Mouse (Mus musculus) thymus, adult 18-20 months (tissue): ENCODE measurements around the gene Fam111a.
A peak's percentile ranks its signal among the peaks of the same experiment; 100 is the strongest.

Experiments used
- DNase-seq, 2 experiments: peaks; one replicate each; pipeline ENCODE4 v3.0.0; 2022; ENCODE audit warnings: mixed read lengths in 2 of 2

Gene Fam111a

DNA sequence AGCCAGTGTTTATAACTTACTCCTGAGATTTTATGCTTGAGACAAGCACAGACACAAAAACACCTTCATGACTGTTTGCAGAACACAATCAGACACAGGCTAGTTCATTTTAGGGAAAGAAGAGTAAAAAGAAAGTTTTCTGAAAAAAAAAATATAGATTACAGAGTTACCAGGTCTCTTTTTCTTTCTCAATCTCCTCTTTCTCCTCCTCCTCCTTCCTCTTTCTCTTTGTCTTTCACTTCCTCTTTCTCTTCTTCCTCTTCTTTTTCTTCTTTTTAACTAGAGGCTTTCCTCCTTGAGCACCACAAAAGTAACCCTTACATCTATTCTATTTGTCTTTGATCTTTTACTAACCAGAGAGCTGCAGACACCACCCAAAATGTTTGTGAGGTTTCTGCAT lies 18.7 kb downstream of the Fam111a start:
- DNase-seq: no peak

- DNase-seq: no peak
Measured at GRCm38 (mm10) chr19:12567011-12567410, 21.5 kb downstream of the Fam111a start.

DNA sequence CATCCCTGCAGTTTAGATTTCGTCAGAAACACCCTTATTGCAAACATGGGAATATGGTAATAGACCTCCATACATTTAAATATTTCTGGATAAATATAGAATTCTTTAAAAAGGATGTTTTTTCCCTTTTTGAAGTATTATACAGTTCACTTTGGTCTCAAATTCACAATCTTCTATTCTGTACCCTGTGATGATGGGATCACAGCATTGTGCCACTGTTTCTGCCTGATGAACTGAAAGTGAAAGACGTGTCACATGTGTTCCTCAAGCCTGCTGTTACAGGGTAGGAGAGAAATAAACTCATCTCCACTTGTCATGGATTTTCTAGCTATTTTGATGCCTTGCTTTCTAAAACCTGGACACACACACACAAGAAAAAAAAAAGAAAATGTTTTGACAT lies 25.3 kb downstream of the Fam111a start:
- no peak for DNase-seq

- no peak for DNase-seq
Measured at GRCm38 (mm10) chr19:12571687-12572086, 26.1 kb downstream of the Fam111a start.

GRCm38 (mm10) chr19:12572614-12573265 lies 27.2 kb downstream of the Fam111a start:
- no peak for DNase-seq

- DNase-seq: peak; percentile 67 to 80
Measured at GRCm38 (mm10) chr19:12573266-12574011, 27.9 kb downstream of the Fam111a start.

DNA sequence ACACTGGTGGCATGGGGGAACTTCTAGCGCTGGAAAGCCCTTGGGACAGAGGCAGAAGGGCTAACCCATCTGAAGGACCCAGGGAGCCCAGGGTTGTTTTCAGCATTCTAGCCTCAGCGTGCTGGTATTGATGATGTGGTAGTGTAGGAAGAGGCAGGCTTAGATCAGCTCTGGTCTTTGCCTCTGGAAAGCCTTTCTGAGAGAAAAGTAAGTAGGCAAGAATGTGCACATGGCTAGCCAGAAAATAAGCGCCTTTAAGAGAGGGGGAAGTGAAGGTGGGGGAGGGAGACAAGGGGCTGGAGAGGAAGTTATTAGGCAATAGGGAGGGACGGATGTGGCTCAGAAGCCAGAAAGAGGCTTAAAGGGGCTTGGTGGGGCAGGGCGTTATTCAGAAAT lies 28.5 kb downstream of the Fam111a start:
- DNase-seq: peak in 1 of 2 experiments; percentile 7

DNA sequence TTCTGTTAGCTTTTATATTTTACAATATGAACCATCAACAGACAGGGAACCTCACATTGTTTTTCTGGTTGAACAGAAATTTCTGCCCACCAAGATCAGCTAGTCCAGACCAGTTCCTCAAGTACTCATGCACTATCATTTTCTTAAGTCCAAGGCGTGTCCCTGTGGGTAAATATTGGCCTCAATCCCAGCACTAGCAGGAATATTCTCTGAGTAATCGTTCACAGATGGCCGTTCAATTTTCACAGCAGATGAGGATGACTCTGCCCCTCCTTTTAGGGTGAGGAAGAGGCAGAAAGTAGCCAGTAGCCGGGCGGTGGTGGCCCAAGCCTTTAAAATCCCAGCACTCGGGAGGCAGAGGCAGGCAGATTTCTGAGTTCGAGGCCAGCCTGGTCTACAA lies 29.6 kb downstream of the Fam111a start:
- no peak for DNase-seq

GRCm38 (mm10) chr19:12575514-12575913 lies 30.0 kb downstream of the Fam111a start:
- DNase-seq: no peak

GRCm38 (mm10) chr19:12576639-12577038 lies 31.1 kb downstream of the Fam111a start:
- no peak for DNase-seq

DNA sequence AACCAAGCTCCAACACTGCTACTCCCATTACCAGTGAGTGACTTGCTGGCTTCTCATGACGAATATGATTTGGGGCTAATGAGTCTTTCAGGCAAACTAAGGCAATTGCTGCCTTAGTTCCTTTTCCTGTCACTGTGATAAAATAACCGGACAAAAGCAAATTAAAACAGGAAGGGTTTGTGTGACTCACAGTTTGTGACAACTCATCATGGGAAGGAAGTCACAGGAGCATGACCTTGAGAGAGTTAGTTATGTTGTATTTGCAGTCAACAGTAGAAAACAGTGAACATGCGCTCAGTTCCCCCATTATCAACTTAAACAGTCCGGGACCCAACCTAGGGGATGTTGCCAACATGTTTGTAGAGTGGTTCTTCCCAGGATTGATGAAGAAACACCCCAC lies 39.8 kb downstream of the Fam111a start:
- no peak for DNase-seq

DNA sequence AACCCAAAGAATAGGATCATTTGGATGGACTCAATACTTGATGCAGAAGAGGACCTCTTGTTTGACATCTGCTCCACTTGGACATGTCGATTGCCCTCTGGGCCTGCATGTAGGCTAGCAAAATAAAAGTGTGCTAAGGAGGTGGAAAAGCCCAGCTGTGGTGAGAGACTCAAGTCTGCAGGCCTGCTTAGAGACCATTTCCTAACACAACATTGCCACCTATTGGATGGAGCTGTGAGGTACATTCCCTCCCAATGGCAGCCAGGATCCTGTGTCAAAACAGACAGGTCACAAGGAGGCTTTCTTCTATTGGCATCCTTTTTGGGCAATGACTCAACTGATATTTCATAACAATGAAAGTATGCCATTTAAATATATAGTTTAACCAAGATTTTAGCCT lies 46.4 kb downstream of the Fam111a start:
- peak; percentile 28 to 62 for DNase-seq

- no peak for DNase-seq
Measured at GRCm38 (mm10) chr19:12595135-12595529, 49.6 kb downstream of the Fam111a start.

DNA sequence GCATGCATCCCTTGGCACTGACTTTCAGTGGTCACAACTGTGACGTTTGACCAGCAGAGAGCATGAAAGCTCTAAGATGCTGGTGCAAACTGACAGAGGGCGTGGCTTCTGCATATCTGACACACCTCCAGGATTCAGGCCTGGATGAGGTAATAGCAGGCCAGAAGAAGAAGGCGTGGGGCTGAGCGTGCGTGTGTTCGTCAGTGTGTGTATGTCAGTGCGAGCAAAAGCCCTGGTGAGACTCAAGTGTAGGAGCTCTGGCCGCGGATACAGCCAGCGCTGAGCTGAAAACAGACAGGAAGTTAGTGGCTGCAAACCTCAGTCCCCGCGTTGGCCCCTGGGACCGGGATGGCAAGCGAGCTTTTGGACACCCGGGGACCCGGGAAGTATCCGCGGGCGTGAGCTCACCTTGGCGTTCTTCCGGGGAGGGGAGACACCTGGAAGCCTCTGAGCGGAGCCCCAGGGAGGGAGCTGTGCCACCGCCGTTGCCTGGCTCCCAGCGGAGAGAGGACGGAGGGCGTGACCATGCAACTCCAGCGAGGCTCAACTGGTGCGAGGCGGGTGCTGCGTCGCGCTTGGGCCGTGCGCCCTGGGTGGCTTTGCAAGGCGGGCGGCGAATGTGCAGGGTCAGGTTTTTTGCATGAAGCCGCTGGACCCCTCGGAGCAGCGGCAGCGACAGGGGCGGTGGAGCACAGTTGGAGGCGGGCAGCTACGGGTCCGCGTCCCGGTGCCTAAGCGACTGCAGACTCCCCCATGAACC lies 50.2 kb downstream of the Fam111a start:
- DNase-seq: peak; percentile 19 to 27

GRCm38 (mm10) chr19:12596290-12597072 lies 50.9 kb downstream of the Fam111a start:
- DNase-seq: no peak

DNA sequence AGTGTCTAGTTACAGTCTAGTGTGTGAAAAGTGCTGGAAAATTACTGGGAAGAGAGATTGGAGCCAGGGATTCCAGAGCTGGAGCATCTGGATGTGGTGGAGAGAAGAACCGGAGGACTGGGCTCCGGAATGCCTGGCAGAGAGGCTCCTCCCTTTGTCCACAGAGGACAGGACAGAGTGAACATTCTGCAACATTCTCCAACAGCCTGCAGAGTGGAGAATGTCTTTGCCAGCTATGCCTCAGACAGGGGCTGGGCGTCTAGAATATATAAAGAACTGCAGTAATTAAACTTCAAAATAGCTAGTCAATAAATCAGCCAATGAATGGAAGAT lies 51.5 kb downstream of the Fam111a start:
- no peak for DNase-seq

GRCm38 (mm10) chr19:12598674-12599073 lies 53.1 kb downstream of the Fam111a start:
- DNase-seq: no peak

- no peak for DNase-seq
Measured at GRCm38 (mm10) chr19:12599674-12600073, 54.1 kb downstream of the Fam111a start, which contains the start of gene Gm4952. Gm4952 (plus strand) TSS chr19:12599974.

- DNase-seq: no peak
Measured at GRCm38 (mm10) chr19:12600684-12601480, 55.3 kb downstream of the Fam111a start.

DNA sequence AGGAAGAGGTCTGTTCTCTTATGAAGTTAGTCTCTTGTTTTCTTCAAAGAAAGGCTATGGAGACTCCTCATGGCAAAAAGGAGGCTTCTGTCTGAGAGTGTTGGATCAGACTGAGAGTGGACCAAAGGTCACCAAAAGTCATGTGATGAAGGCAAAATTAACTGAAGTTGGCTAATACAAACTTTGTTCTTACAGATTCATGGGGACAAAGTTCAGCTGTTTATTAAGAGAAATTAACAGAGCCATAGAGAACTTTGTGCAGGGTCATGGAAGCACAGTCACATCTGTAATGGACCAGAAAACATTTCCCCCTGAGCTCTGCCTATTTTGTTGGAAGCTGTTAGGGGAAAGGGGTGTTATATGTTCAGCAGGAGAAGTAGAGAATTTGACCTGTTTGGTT lies 62.8 kb downstream of the Fam111a start:
- DNase-seq: no peak

DNA sequence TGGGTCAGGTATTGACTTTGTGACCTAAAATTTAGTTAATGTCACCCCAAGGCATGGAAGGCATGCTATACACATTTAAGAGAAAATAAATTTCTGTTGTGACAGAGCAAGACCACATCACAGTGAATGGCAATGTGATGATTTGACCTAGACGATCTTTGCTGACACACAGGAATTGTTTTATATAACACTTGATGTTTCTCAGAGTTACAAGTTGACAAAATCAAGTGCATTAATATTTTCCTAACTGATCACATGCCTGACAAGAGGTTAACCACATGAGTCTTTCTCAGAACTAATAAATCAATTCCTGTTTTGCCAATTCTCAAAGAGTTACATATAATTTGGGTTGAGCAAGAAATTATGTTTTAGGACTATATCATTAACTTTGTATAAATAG lies 68.1 kb downstream of the Fam111a start:
- no peak for DNase-seq

DNA sequence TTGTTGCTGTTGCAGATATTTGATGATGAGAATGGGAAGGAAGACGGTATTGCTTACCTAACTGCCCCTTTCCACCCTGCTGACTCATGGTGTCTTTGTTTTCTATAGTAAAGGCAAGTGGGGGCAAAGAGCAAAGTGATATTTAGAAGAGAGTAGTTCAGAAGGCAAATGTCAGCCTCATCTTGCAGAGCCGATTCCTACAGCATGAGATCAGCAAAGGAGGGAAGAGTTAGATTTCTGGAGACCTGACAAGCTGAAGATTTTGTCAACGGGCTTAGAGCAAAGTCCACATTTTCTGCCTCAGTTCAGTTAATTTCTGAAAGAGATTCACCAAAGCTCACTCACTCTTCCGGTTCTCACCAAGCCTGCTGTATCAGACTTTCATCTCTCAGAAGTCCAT lies 87.6 kb downstream of the Fam111a start, which contains the start of gene Glyat:
Gene Glyat, plus strand, starts transcription at position 133 of the 400 bp plus-strand sequence.
- DNase-seq: no peak
